Mouse (Mus musculus) kidney, postnatal 36 days (tissue): ENCODE data around the gene Cbx5.
"Not testable (repeated sequence)": the region's sequence is repeated elsewhere in the genome, so short reads cannot be mapped to it uniquely, and the experiment has no call there.

Experiments
- DNase-seq, 2 experiments: peaks; one replicate each; pipeline ENCODE4 v3.0.0; 2021 to 2022; ENCODE audit warnings: mixed read lengths in 2 of 2

Cbx5 gene

GRCm38 (mm10) chr15:103239685-103240159, at the start of gene Cbx5:
Cbx5 (minus strand) TSS chr15:103239816.
- peak; percentile 98 to 99 for DNase-seq

DNA sequence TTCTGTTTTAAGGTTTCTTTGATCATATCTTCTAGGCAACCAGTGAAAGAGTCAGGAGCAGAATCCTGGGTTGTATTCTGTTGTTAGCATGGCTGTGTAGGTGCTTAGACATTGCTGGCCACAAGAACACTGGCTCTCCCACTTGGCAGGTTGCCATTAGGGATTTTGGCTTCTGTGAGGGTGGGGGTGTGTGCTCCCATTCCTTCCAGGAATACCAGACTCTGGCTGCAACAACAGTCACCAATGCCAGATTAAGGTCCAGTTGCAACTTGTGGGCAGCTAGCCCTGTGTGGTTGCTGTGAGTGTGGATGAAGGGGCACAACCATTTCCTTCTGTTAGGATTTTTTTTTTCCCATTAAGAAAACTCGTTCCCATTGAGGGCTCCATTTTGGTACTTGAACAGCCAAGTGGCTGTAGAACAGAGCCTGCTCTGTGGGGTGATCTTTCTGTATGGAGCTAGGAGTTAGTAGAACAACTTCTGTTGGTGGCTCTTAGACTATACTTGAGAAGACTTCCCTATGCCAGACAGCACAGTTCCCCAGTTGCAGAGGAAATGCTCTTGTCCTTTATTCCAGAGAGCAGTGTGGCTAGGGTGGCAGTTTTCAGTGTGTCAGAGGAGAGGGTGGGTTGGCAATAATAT, 46.3 kb upstream of the Cbx5 start:
- peak; percentile 59 to 71 for DNase-seq

- DNase-seq, result peak in 1 of 2 experiments; percentile 55
These were observed 45.0 kb upstream of the Cbx5 start for GRCm38 (mm10) chr15:103284647-103285046.

GRCm38 (mm10) chr15:103284066-103284465, 44.5 kb upstream of the Cbx5 start:
- DNase-seq, result peak; percentile 59 to 81

DNA sequence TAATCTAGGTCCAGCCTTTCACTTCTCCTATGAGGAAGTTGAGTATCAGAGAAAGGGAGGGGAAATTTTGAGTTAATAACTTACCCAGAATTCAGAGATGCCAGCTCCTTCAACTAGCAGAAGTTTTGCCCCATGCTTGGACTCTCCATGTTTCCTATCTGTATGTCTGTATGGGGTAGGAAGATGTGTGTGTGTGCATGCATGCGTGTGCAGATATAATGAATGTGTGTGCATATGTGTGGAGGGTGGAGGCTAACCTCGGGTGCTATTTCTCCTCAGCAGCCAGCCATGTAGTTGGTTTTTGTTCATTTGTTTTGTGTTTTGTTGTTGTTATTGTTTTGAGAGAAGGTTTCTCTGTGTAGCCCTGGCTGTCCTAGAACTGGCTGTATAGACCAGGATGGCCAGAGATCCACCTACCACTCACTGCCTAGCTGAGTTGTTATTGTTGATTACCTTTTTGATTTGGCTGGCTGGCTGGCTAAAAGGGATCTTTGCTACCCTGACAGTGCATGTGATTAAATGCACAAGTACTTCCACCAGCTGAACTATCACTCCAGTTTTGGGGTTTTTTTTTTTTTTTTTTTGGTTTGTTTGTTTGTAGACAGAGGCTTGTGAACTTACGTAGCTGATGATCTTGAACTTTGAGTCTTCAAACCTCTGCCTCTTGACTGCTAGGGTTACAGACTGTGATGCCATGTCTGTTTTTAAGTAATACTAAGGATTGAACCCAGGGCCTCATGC, 42.0 kb upstream of the Cbx5 start:
- DNase-seq, result no peak

DNA sequence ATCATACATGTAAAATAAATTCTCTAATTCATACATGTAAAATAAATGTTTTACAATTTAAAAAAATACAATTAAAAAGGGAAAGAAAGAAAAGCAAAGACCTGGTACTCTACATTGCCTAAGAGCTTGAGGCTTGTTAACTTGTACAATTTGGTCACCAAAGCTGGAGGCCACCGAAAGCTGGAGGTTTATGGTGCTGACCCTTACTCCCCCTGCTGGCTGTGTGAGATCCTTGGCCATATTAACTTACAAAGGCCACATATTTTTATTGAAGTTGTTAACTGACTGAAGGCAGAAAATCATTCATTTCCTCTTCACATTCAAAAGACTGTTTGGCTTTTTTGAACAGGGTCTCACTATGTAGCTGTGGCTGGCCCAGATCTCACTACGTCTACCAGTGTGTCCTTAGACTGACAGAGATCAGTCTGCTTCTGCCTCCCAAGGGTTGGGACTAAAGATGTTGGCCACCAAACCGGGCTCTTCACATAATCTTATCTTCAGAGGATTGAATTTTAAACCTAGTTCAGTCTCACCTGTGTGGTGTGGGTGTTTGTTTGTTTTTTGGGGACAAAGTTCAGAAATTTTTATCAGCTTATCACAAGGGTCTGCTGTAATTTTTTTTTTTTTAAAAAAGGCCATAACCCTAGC, 41.3 kb upstream of the Cbx5 start:
- DNase-seq, result peak; percentile 44 to 58

GRCm38 (mm10) chr15:103279750-103280149, 40.1 kb upstream of the Cbx5 start:
- DNase-seq, result peak; percentile 30 to 75

GRCm38 (mm10) chr15:103277949-103278348, 38.3 kb upstream of the Cbx5 start:
- DNase-seq, result no peak

- not testable (repeated sequence) for DNase-seq
These were observed 36.3 kb upstream of the Cbx5 start for GRCm38 (mm10) chr15:103275943-103276342.

GRCm38 (mm10) chr15:103272419-103273279, 33.0 kb upstream of the Cbx5 start, which contains the start of gene Copz1:
Copz1 (plus strand) TSS chr15:103272714.
- peak; percentile 96 to 99 for DNase-seq

DNA sequence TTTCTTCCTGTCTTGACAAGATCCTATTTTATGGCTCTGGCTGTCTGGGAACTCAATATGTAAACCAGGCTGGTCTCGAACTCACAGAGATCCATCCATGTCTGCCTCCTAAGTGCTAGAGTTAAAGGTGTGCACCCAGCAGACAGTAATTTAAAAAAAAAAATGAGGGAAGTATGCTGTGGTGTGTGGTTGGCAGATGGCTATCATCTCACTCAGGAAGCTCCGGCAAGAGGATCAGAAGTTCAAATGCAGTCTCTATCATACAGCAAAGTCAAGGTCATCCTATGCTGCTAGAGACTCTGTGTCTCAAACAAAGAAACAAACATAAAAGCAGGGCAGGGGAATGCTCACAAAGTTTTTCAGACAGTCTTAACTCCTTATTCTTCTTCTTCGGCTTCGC, 29.3 kb upstream of the Cbx5 start:
- no peak for DNase-seq

DNA sequence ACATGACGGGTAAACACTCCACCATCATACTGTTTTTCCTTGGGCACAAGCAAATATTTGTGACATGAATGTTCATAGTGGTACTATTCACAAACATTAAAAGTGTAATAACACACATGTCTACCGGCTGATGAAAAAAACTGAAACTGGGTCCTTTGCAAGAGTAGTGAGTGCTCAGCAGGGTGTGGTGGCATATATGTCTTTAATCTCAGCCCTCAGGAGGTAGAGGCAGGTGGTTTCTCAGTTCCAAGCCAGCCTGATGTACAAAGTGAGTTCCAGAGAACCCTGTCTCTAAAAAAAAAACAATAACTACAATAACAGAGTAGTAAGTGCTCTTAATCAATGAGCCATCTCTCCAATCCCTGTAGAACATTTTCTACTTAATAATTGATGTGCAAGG, 25.2 kb upstream of the Cbx5 start:
- DNase-seq, result no peak

DNA sequence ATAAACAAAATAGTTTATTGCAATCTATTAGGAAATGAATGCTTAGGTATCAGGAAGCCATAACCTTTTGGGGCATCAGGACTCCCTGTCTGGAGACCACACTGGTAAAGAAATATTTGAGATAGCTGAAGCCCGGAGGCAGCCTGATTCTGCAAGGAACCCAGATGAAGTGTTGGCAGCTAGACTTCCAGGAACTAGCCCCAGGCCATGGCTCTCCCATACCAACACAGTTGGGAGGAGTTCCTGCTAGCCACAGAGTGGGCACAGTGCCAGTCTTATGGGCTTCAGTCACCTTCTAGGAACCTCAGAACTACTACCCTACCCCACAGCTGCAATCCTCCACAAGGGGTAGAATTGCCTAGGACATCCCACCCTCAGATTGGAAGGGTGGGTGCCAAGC, 20.4 kb upstream of the Cbx5 start:
- peak; percentile 29 to 60 for DNase-seq

DNA sequence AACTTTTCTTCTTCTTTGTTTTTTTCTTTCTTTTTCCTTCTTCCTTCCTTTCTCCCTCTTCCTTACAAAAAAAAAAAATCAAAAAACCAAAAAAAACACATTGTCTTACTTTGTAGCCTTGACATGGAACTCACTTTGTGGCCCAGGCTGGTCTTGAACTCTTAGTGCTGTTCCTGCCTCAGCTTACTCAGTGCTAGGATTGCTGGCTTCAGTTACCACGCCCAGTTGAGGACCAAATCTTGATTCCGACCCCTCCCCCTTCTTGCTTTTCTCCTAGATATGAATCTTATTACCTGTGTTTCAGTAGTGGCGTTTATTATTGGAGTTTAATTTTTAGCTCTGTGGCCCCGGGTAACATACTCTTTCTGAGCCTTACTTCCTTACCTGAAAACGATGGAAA, 19.5 kb upstream of the Cbx5 start:
- DNase-seq, result no peak

DNA sequence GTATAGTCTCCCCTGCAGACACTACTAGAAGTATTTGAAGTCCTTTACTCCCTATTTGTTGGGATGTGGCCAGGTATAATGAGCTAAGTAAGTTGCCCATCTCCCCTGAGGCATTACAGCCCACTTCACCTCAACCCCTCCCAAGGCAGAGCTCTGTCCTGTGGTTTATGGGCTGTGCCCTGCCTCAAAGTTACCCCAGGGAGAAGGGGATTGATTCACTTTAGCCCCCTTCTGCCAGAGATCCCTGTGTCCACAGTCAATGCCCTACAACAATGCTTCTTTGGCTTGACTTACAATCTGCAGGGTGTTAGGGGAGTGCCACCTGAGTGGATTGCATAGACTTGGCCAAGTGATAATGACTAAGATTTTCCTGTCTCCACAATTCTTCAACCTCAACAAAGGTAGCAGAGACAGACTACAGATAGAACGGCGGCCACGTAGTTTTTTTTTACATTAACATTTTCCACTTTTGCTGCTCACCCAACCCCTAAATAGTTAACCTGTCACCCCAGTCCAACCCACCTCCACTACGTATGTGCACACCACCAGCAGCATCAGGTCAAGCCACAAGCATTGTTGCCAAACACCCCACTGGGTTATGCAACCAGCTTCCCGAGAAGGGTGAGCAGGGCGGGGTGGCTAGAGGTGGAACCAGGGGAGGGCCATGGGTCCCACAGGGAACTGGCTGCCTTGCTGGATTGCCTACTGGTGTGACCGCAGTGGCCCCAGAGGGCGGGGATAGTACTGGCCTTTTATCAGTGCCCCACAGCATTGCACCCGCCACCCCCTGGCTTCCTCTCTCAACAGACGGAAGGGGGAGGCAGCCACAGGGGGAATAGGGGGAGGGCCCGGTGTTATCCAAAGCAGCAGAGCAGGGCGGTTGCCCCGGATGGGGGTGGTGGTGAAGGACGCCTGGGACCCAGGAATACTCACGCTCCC, 18.4 kb upstream of the Cbx5 start, which contains the start of gene Nfe2:
Gene Nfe2, minus strand, starts transcription at position 614 of the 939 bp plus-strand sequence.
- peak; percentile 65 to 79 for DNase-seq

DNA sequence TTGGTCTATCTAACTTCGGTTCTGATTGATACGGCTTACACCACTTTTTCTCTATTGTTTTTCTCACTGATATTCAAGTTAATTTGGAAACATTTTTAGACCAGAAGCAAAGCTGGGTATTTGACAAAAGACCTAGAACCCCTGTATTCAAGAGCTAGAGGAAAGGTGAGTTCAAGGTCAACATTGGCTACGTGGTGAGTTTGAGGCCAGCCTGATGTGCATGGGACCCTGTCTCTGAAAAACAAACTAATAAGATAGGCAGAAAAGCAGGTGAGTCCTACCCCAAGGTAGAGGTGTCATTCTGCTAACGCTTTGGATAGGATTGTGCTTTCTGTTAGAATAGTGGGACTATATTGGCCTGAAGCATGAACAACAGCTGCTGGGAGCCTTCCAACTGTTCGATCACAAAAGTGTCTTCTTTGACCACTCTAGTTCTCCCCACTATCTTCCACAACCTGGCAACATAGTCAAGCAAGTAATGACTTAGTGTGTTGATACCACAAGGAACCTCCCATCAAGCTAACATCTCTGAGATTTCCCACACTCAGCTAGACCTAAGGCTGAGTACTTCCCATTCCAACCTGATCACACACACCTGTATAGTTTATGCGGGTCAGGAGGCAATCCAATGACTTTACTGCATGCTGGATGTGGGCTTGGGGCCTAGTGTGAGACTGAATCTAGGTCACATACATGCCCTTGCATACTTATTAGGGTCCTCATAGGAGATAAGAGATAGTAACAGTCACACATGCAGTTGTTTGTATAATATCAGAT, 16.8 kb upstream of the Cbx5 start:
- DNase-seq, result no peak

DNA sequence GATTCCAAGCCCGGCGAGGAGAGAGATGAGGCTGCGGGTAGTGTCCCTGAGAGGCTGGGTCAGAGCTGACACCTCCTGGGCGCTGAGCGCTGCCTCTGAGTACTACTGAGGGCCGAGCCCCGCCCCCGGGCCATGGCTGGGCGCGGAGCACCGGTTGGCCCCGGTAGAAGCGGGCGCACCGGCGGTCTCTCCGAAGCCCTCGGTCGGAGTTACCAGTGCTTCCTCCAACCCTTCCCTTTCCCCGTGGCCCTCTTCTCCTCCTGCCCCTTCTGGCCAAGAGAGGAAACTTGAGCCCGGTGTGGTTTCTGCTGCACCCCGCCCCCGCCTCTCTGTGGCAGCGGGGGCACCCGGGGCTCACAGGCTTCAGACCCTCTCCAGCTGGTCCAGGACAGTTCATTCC, 15.6 kb upstream of the Cbx5 start:
- DNase-seq, result peak; percentile 47 to 73

- DNase-seq, result no peak
These were observed 13.7 kb upstream of the Cbx5 start for GRCm38 (mm10) chr15:103253352-103253751.

GRCm38 (mm10) chr15:103252660-103253059, 13.0 kb upstream of the Cbx5 start:
- no peak for DNase-seq

GRCm38 (mm10) chr15:103251595-103251994, 12.0 kb upstream of the Cbx5 start:
- DNase-seq, result no peak
